Mouse (Mus musculus) heart, postnatal 25 days (tissue): ENCODE results near the gene Ghrhr. TPM values are rescaled to one million over a fixed set of nuclear protein-coding genes. Genes with fewer than 3 reads are reported as not detected.
A peak's percentile ranks its signal among the peaks of the same experiment; 100 is the strongest.

Experiments used
- DNase-seq: peaks from one replicate; pipeline ENCODE4 v3.0.0; 2022; ENCODE audit warnings: low spot score
- intact Hi-C: fragments of 180-260 bp; cut with DNase I; formaldehyde crosslinking; loops from one replicate; pipeline ENCODE4 v1.15.1; 2025
- total RNA-seq, 2 experiments: library from RNA; stranded (reverse); gene quantifications; 2 replicates each; pipeline ENCODE4 v1.2.3; 2021

The Ghrhr gene
- total RNA-seq, 2 experiments from 2014 or later: not detected

GRCm38 (mm10) chr6:55420869-55421361 is 44.8 kb downstream of the Ghrhr start:
- no peak for DNase-seq
- intact Hi-C loops: no loop called here

- DNase-seq: no peak
- intact Hi-C loops: no loop called here
Observed at GRCm38 (mm10) chr6:55432121-55432520, 56.0 kb downstream of the Ghrhr start.

- intact Hi-C loops: no loop called here
- peak; percentile 55 for DNase-seq
Observed at GRCm38 (mm10) chr6:55434360-55434759, 58.3 kb downstream of the Ghrhr start.

- DNase-seq: no peak
- intact Hi-C loops: no loop called here
Observed at GRCm38 (mm10) chr6:55435266-55436159, 59.4 kb downstream of the Ghrhr start.

- intact Hi-C loops: no loop called here
- no peak for DNase-seq
Observed at GRCm38 (mm10) chr6:55437919-55438318, 61.8 kb downstream of the Ghrhr start.

Other genes starting within 250 kb of the Ghrhr start
- 10 to 100 TPM; 20.3 to 20.5 TPM for gene Crhr2, start 243.3 kb upstream of the Ghrhr start, total RNA-seq
- 10 to 100 TPM in 1 of 2 experiments, 1 to 10 TPM in 1; 9.5 to 10.2 TPM for gene Inmt, start 201.3 kb upstream of the Ghrhr start, total RNA-seq
- gene Mindy4, start 172.9 kb upstream of the Ghrhr start, total RNA-seq: 1 to 10 TPM; 4.1 to 4.4 TPM
- gene Aqp1, start 39.9 kb upstream of the Ghrhr start, total RNA-seq: 100 to 1,000 TPM; 426 to 457 TPM
- gene Adcyap1r1, start 75.7 kb downstream of the Ghrhr start, total RNA-seq: 1 to 10 TPM; 5.1 to 5.4 TPM